Mouse (Mus musculus): ENCODE results near the gene Pgpep1l. TPM values are rescaled to one million over a fixed set of nuclear protein-coding genes. Genes with fewer than 3 reads are reported as not detected.
"Not testable (repeated sequence)": the region's sequence is repeated elsewhere in the genome, so short reads cannot be mapped to it uniquely, and the experiment has no call there.

Pgpep1l gene
- total and polyA plus RNA-seq, 2 experiments from 2014 or later: not detected

DNA sequence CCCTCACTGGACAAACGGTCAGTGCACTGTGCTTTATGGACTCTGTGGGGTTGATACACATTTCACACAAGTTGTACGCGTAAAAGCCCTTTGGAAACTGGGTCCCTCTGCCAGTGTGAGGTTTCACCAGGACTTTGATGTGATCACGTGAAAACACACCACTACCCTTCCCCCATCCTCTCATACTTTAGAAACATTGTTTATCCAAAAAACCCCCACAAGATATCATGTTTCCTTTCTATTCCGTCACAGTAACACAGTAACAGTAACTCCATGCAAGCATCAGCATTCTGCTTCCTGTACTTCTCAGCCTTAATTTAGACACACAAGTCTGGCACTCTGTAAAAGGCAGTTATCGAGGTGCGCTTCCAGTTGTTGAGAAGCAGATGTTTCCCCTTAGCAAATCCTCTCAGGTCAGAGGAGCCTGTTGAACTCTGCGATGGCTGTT is 21.8 kb upstream of the Pgpep1l start:
- TF ChIP-seq CTCF (IDR thresholded peaks at IDR 0.05): no peak
- Histone ChIP-seq H3K36me3 (ENCODE audit: insufficient read depth, low read length) (no peaks in the 10 kb centered on the region), H3K9me3 (ENCODE audit: low read length) (no peaks in the 10 kb centered on the region), H3K4me1 (ENCODE audit: insufficient read depth, low read length) (no peaks in the 10 kb centered on the region), H3K9ac (replicated peaks; ENCODE audit: low read length, poor library complexity, severe bottlenecking) (no peak overlapping the region), H3K4me3 (ENCODE audit: low read depth, low read length) (no peak overlapping the region), H3K27me3 (ENCODE audit: insufficient read depth, low read length) (no peaks in the 10 kb centered on the region), H3K4me2 (ENCODE audit: low read depth, low read length, poor library complexity, severe bottlenecking) (no peak overlapping the region), H3K27ac (ENCODE audit: low read depth, low read length) (no peak overlapping the region)
- WGBS: 83% methylated on average over 8 of the region's 8 CpGs
- DNase-seq (ENCODE audit: low spot score) (no peak), ATAC-seq (ENCODE audit: low FRiP score) (no peak)

- TF ChIP-seq CTCF (IDR thresholded peaks at IDR 0.05): no peak
- no peak for DNase-seq (ENCODE audit: low spot score)
These were observed 19.7 kb upstream of the Pgpep1l start for GRCm38 (mm10) chr7:68283776-68284175.

DNA sequence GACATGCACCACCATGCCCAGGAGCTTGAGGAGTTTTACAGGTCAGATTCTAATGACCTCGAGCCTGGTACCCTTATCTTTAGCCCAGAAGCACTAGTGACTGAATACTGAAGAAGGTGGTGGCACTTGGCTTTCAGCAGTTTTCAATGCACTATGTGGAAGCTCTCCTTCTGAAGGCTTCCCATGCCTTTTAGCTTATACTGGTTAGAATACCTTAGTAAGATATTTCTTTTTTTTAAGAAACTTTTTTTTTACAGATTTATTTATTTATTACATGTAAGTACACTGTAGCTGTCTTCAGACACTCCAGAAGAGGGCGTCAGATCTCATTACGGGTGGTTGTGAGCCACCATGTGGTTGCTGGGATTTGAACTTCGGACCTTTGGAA is 19.1 kb upstream of the Pgpep1l start:
- not testable (repeated sequence) for H3K27me3 ChIP-seq (ENCODE audit: insufficient read depth, low read length); H3K27ac ChIP-seq (ENCODE audit: low read depth, low read length); H3K36me3 ChIP-seq (ENCODE audit: insufficient read depth, low read length); H3K4me1 ChIP-seq (ENCODE audit: insufficient read depth, low read length); H3K9me3 ChIP-seq (ENCODE audit: low read length); DNase-seq (ENCODE audit: low spot score); H3K4me3 ChIP-seq (ENCODE audit: low read depth, low read length); H3K9ac ChIP-seq (replicated peaks; ENCODE audit: low read length, poor library complexity, severe bottlenecking); ATAC-seq (ENCODE audit: low FRiP score); H3K4me2 ChIP-seq (ENCODE audit: low read depth, low read length, poor library complexity, severe bottlenecking)
- 74% methylated on average over 4 of the region's 4 CpGs for WGBS

More at GRCm38 (mm10) chr7:68283776-68284175, 19.7 kb upstream of the Pgpep1l start:
- Histone ChIP-seq H3K4me3 (ENCODE audit: low read depth, low read length) (no peak overlapping the region), H3K9me3 (ENCODE audit: low read length) (no peaks in the 10 kb centered on the region), H3K4me2 (ENCODE audit: low read depth, low read length, poor library complexity, severe bottlenecking) (no peak overlapping the region), H3K36me3 (ENCODE audit: insufficient read depth, low read length) (no peaks in the 10 kb centered on the region), H3K4me1 (ENCODE audit: insufficient read depth, low read length) (no peaks in the 10 kb centered on the region), H3K9ac (replicated peaks; ENCODE audit: low read length, poor library complexity, severe bottlenecking) (no peak overlapping the region), H3K27me3 (ENCODE audit: insufficient read depth, low read length) (no peaks in the 10 kb centered on the region), H3K27ac (ENCODE audit: low read depth, low read length) (no peak overlapping the region)
- WGBS: 94% methylated on average over 7 of the region's 7 CpGs
- ATAC-seq (ENCODE audit: low FRiP score): no peak

GRCm38 (mm10) chr7:68282304-68283132 is 18.5 kb upstream of the Pgpep1l start:
- H3K9ac ChIP-seq (replicated peaks; ENCODE audit: low read length, poor library complexity, severe bottlenecking): no peak overlapping the region
- no peak overlapping the region for H3K4me3 ChIP-seq (ENCODE audit: low read depth, low read length)
- DNase-seq (ENCODE audit: low spot score) (no peak), ATAC-seq (ENCODE audit: low FRiP score) (no peak)
- no peak overlapping the region for H3K4me2 ChIP-seq (ENCODE audit: low read depth, low read length, poor library complexity, severe bottlenecking)
- no peak for TF ChIP-seq CTCF (IDR thresholded peaks at IDR 0.05)
- H3K27me3 ChIP-seq (ENCODE audit: insufficient read depth, low read length): no peaks in the 10 kb centered on the region
- H3K4me1 ChIP-seq (ENCODE audit: insufficient read depth, low read length): no peaks in the 10 kb centered on the region
- WGBS: 92% methylated on average over 22 of the region's 22 CpGs
- H3K9me3 ChIP-seq (ENCODE audit: low read length): no peaks in the 10 kb centered on the region
- no peaks in the 10 kb centered on the region for H3K36me3 ChIP-seq (ENCODE audit: insufficient read depth, low read length)
- H3K27ac ChIP-seq (ENCODE audit: low read depth, low read length): no peak overlapping the region

- Histone ChIP-seq H3K9me3 (ENCODE audit: low read length) (no peaks in the 10 kb centered on the region), H3K4me2 (ENCODE audit: low read depth, low read length, poor library complexity, severe bottlenecking) (no peak overlapping the region), H3K4me3 (ENCODE audit: low read depth, low read length) (no peak overlapping the region), H3K4me1 (ENCODE audit: insufficient read depth, low read length) (peaks cover 3% of the 10 kb centered on the region; the same call in 1 of the 2 replicates), H3K9ac (replicated peaks; ENCODE audit: low read length, poor library complexity, severe bottlenecking) (no peak overlapping the region), H3K36me3 (ENCODE audit: insufficient read depth, low read length) (no peaks in the 10 kb centered on the region), H3K27me3 (ENCODE audit: insufficient read depth, low read length) (peaks cover 3% of the 10 kb centered on the region; the same call in 1 of the 2 replicates), H3K27ac (ENCODE audit: low read depth, low read length) (no peak overlapping the region)
- TF ChIP-seq CTCF (IDR thresholded peaks at IDR 0.05): no peak
- ATAC-seq (ENCODE audit: low FRiP score): no peak
- no peak for DNase-seq (ENCODE audit: low spot score)
- 71% methylated on average over 5 of the region's 5 CpGs for WGBS
These were observed 17.3 kb upstream of the Pgpep1l start for GRCm38 (mm10) chr7:68281341-68281740.

GRCm38 (mm10) chr7:68280352-68280869 is 16.4 kb upstream of the Pgpep1l start:
- H3K4me3 ChIP-seq (ENCODE audit: low read depth, low read length): no peak overlapping the region
- no peak overlapping the region for H3K27ac ChIP-seq (ENCODE audit: low read depth, low read length)
- no peaks in the 10 kb centered on the region for H3K9me3 ChIP-seq (ENCODE audit: low read length)
- TF ChIP-seq CTCF (IDR thresholded peaks at IDR 0.05): no peak
- WGBS: 96% methylated on average over 19 of the region's 19 CpGs
- H3K4me2 ChIP-seq (ENCODE audit: low read depth, low read length, poor library complexity, severe bottlenecking): no peak overlapping the region
- DNase-seq (ENCODE audit: low spot score) (no peak), ATAC-seq (ENCODE audit: low FRiP score) (no peak)
- peaks cover 8% of the 10 kb centered on the region; the same call in 1 of the 2 replicates for H3K27me3 ChIP-seq (ENCODE audit: insufficient read depth, low read length)
- no peaks in the 10 kb centered on the region for H3K36me3 ChIP-seq (ENCODE audit: insufficient read depth, low read length)
- no peak overlapping the region for H3K9ac ChIP-seq (replicated peaks; ENCODE audit: low read length, poor library complexity, severe bottlenecking)
- peaks cover 9% of the 10 kb centered on the region; the same call in 1 of the 2 replicates for H3K4me1 ChIP-seq (ENCODE audit: insufficient read depth, low read length)
